Mouse (Mus musculus): ENCODE measurements around the gene Xylt1. TPM values are rescaled to one million over a fixed set of nuclear protein-coding genes. Genes with fewer than 3 reads are reported as not detected.

Gene Xylt1
- total RNA-seq, 2 experiments from 2014 or later: 20.9 to 21.9 TPM

- ATAC-seq (replicated peaks; ENCODE audit: poor library complexity, severe bottlenecking): 0 out of 2 replicates have a peak, but pooled peaks have one; percentile 17
Observed at GRCm38 (mm10) chr7:117430361-117430935, 49.7 kb downstream of the Xylt1 start.

DNA sequence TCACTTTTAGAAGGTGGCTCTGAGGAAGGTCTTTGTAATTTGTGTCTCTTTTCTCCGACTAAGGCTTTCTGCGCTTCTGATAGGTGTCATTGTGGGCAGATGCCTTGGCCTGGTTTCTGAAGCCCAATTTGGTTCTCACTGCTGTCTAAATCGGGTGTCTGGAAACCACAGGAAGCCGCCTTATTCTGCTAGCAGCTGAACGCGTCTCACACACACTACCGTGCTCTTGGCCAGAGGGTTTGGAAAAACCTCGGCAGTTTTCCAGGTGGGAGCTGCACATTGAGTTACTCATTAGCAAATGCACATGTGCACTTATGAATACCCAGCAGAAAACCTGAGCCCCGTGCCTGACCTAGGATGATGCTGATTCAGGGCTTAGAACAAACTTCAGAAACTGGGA lies 52.9 kb downstream of the Xylt1 start:
- ATAC-seq (replicated peaks; ENCODE audit: poor library complexity, severe bottlenecking): no peak

GRCm38 (mm10) chr7:117435091-117435490 lies 54.3 kb downstream of the Xylt1 start:
- peak; percentile 38; the same call in 1 of the 2 replicates for ATAC-seq (replicated peaks; ENCODE audit: poor library complexity, severe bottlenecking)

DNA sequence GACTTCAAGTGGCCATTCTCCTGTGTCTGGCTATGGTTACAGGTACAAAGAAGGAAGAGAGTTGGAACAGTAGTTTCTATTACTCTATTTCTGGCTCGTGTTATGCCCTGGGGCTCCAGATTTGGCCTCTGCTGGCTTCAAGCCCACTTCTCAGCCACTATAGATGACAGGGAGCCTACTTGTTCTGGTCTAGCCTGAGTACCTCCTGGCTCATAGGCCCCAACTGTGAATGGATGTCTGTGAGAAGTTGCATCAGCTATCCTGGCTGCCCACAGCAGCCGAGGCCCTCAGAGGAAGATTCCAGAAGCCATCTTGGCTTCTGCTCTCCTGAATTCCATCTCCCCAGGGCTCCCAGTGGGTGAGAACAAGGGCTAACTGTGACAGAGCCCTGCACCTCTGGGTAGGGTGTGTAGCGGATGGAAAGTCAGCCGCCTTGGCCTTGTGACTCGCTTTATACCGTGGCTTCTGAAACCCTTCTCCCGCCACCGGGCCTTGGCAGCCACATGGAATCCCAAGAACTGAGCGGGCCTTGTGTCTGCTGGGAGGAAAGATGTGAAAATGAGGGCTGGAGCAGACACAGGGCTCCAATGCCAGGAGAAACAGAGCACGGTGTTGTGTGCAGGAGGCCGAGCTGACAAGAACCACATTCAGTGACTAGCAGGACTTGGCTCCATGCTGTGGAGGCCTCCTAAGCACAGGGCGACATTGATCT lies 55.1 kb downstream of the Xylt1 start:
- 0 out of 2 replicates have a peak, but pooled peaks have one; percentile 7 for ATAC-seq (replicated peaks; ENCODE audit: poor library complexity, severe bottlenecking)

GRCm38 (mm10) chr7:117436892-117437291 lies 56.1 kb downstream of the Xylt1 start:
- ATAC-seq (replicated peaks; ENCODE audit: poor library complexity, severe bottlenecking): no peak

- ATAC-seq (replicated peaks; ENCODE audit: poor library complexity, severe bottlenecking): no peak
Observed at GRCm38 (mm10) chr7:117440994-117441393, 60.2 kb downstream of the Xylt1 start.

DNA sequence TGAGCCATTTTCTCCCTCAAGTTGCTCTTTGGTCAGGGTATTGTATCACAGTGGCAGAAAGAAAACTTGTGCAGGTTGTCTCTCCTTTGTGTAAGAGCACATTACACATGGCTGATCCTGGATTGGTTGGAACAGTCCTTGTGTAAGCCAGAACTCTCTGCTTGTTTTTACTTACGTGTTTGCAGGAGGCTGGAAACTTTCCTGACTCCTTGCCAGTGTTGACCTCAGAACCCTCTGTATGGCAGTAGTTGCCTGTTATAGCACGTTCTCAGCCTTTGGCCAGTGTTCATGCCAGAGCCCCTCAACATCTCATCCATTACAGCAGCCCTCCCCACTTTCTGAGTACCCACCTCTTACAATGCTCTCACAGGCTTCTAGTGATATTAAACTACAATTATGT lies 61.9 kb downstream of the Xylt1 start:
- ATAC-seq (replicated peaks; ENCODE audit: poor library complexity, severe bottlenecking): no peak

DNA sequence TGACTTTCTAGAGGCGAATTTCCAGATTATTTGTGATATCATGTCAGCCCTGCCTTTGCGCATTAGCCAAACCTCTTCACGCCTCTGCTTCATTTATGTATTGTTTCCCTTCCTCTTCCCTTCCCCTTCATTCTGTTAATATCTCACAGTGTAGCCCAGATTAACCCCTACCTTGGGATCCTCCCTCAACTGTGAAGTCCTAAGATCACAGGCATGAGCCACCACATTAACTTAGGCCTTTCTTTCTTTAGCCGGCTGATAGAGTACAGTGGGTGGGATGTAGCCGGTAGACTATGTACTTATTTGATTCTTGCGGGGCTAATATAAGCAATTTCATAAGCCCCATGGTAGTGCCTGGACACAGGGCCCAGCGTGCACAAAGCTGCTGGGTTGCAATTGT lies 62.4 kb downstream of the Xylt1 start:
- ATAC-seq (replicated peaks; ENCODE audit: poor library complexity, severe bottlenecking): no peak

- no peak for ATAC-seq (replicated peaks; ENCODE audit: poor library complexity, severe bottlenecking)
Observed at GRCm38 (mm10) chr7:117445471-117445870, 64.7 kb downstream of the Xylt1 start.

DNA sequence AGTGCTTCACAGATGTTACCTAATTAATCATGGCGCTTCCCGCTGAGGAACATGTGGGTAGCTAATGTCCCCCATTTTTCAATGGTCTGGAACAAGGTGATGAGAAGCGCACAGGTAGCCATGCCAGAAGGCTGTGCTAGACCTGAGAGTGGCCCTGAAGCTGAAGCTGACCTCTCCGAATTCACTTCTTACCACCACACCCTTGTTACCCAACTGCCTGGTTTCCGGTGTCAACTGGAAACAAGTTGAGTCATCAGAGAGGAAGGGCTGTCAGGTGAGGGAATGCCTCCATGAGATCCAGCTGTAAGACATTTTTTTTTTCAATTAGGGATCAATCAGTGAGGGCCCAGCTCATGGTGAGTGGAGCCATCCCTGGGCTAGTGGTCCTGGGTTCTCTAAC lies 68.8 kb downstream of the Xylt1 start:
- ATAC-seq (replicated peaks; ENCODE audit: poor library complexity, severe bottlenecking): peak; percentile 60

DNA sequence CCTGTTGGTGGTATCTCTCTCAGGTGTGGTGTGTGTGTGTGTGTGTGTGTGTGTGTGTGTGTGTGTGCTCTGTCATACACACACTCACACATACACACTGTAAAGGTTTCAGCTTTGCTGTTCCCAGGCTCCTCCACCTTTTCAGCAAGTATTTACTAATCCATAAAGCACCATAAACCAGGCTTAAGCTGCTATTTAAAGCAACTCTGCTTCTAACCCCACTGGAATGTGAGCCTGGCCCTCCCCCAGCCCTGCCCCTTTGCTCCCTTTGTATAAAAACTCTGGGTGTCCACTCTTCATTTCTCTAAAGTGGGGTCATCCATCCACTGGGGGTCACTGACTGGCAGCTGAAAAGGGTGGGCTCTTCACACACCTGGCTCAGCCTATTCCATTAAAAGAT lies 70.4 kb downstream of the Xylt1 start:
- ATAC-seq (replicated peaks; ENCODE audit: poor library complexity, severe bottlenecking): no peak

DNA sequence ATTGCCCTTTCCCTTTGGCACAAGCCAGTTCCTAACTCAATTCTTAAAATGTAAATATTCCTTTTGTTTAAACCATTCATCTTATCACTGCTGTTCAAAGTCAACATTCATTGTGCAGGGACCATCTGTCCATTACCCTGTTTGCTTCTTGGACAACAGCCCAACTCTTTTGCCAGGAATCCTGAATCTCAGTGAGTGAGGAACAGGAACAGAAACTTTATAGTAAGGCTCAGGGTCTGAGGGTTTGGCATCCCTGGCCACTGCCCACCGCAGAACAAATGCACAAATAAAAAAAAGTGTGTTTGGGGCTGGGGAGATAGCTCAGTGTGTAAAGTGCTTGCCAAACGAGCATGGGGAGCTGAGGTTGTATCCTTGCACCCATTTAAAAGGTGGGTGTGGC lies 71.5 kb downstream of the Xylt1 start:
- peak; percentile 72 for ATAC-seq (replicated peaks; ENCODE audit: poor library complexity, severe bottlenecking)

GRCm38 (mm10) chr7:117454789-117455548 lies 74.2 kb downstream of the Xylt1 start:
- peak; percentile 69 for ATAC-seq (replicated peaks; ENCODE audit: poor library complexity, severe bottlenecking)

DNA sequence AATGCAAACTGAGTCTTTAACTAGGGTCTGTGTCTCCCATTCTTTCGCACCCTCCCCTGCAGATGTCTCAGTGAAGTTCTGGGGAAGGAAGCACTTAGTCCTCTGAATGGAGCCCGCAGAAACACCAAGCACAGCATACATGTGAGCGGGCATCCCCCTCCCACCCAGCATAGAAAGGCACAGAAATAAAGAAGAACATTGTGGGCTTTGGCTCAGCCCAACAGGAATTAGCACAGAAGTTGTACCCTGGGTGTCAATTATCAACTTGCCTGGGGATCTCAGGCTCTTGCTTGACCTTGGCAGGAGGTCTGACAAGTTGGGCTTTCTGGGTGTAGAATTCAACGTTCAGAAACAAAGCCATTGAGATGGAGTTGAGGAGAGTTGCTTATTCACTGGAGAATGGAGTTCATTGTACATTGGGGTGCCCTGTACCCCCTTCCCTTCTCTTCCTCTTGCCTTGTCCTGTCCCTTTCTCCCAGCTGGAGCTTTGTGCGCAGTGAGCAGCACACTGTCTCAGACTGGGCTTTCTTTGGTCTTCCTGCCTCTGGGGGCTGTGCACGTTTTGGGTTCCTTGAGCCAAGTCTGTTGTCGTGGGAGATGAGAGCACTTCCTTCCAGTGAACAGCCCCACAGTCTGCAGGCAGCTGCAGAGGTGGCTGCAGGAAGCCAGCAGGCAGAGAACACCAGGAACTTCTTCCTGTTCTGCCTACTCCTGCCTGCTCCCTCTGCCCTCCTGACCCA lies 81.6 kb downstream of the Xylt1 start:
- ATAC-seq (replicated peaks; ENCODE audit: poor library complexity, severe bottlenecking): peak; percentile 54

- ATAC-seq (replicated peaks; ENCODE audit: poor library complexity, severe bottlenecking): no peak
Observed at GRCm38 (mm10) chr7:117464956-117465355, 84.2 kb downstream of the Xylt1 start.

DNA sequence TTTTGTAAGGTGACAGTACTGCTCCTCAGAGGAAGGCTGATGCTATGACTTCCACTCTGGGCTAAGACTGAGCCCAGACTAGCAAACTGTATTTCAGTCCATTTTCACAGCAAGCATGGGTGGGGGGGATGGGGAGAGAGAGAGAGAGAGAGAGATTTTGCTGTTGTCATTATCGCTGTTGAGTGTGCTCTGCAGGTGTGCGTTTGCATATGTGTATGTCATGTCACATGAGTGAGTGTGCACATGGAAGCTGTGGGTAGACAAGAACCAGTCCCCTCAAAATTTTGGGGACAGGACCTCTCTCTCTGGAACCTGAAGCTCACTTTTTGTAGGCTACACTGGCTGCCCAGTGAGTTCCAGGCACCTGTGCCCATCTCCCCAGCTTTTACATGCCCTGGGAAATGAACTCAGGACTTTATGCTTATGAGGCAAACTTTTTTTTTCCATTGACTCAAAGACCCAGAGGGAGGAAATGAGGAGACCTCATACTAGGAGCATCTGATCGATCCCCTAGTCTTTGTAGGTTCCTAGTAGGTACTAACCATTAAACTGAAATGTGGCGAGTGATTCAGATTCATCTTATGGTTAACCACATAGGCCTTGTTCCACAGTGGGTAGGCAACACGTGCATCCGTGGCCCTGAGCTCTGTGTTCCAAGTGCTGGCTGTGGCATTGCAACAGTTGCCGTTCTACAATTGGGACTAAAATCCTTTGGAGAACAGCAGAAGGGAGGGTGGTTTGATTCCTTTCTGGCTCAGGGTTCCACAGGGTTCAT lies 85.4 kb downstream of the Xylt1 start:
- ATAC-seq (replicated peaks; ENCODE audit: poor library complexity, severe bottlenecking): peak; percentile 40

DNA sequence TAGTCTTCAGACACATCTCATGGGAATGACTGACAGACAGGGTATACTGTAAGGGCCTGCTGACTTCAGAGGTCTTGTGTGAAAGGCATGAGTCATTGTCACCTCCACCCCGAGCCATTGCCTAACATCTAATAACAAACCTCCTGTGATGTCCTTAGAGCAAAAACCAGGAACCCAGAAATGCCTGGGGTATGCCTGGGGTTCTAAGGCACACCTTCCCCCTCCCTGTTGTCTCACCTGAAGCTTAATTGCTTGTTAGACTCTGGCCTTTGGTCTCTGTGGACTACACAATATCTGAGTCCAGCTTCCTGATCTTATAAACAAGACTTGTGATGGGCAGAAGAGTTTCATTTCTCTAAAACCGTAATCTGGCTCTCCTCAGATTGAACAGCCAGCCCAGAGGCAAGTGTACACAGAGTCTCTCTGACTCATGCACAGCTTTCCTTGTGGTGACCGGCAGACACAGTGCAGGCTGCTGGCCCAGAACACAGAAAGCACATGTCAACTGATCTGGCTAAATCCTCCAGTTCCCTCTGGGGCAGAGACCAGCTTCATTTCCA lies 89.5 kb downstream of the Xylt1 start:
- ATAC-seq (replicated peaks; ENCODE audit: poor library complexity, severe bottlenecking): peak; percentile 80

DNA sequence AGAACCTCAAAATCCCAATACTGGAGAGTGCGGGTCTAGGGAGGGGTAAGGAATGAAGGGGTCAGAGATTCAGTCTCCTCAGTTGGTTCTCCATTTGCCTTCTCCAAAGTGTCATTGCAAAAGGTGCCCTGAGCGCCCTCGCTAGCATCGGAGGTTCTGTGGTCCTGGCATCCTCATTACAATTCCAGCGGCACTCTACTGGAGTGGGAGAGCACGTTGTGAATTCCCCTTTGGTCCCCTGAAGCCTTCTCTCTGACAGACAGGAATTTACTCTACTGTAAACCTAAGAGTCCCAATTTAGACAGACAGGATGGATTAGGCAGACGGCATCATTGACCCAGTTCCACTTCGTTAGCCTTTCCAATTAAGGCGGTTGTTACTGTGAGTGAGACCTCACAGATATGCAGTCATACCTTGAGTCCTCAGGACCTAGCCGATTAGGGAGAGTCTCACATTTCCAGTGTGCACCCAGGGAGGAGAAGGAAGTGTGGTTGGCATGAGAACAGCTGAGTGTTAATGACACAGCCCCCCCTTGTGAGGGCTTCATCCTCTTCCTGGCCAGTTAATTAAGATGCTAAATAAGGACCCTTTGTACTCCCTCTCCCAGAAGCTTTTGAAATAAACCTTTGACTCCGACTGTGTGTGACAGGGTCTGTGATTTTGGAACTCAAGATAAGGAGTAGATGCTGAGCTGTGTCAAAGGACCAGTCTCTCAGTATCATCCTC lies 91.4 kb downstream of the Xylt1 start:
- ATAC-seq (replicated peaks; ENCODE audit: poor library complexity, severe bottlenecking): no peak
